Mouse (Mus musculus): ENCODE results near the gene Ptprt.

Ptprt gene

GRCm38 (mm10) chr2:161944689-161945088 lies 716.3 kb downstream of the Ptprt start:
- Histone ChIP-seq H3K27me3 (ENCODE audit: control insufficient read depth, insufficient read depth, low read length, poor library complexity, severe bottlenecking) (no peaks in the 10 kb centered on the region), H3K36me3 (ENCODE audit: control insufficient read depth, insufficient read depth, low read length, poor library complexity, severe bottlenecking) (no peaks in the 10 kb centered on the region)
- DNase-seq (ENCODE audit: low read depth, low spot score): no peak

- DNase-seq (ENCODE audit: low read depth, low spot score): no peak
- Histone ChIP-seq H3K27me3 (ENCODE audit: control insufficient read depth, insufficient read depth, low read length, poor library complexity, severe bottlenecking) (no peaks in the 10 kb centered on the region), H3K36me3 (ENCODE audit: control insufficient read depth, insufficient read depth, low read length, poor library complexity, severe bottlenecking) (no peaks in the 10 kb centered on the region)
Observed at GRCm38 (mm10) chr2:161941991-161942390, 719.0 kb downstream of the Ptprt start.

- no peak for DNase-seq (ENCODE audit: low read depth, low spot score)
- no peaks in the 10 kb centered on the region for H3K27me3 ChIP-seq (ENCODE audit: control insufficient read depth, insufficient read depth, low read length, poor library complexity, severe bottlenecking)
- H3K36me3 ChIP-seq (ENCODE audit: control insufficient read depth, insufficient read depth, low read length, poor library complexity, severe bottlenecking): no peaks in the 10 kb centered on the region
Observed at GRCm38 (mm10) chr2:161907214-161907613, 753.7 kb downstream of the Ptprt start.

- Histone ChIP-seq H3K36me3 (ENCODE audit: control insufficient read depth, insufficient read depth, low read length, poor library complexity, severe bottlenecking) (no peaks in the 10 kb centered on the region), H3K27me3 (ENCODE audit: control insufficient read depth, insufficient read depth, low read length, poor library complexity, severe bottlenecking) (no peaks in the 10 kb centered on the region)
- DNase-seq (ENCODE audit: low read depth, low spot score): no peak
Observed at GRCm38 (mm10) chr2:161902196-161902595, 758.8 kb downstream of the Ptprt start.

- Histone ChIP-seq H3K27me3 (ENCODE audit: control insufficient read depth, insufficient read depth, low read length, poor library complexity, severe bottlenecking) (no peaks in the 10 kb centered on the region), H3K36me3 (ENCODE audit: control insufficient read depth, insufficient read depth, low read length, poor library complexity, severe bottlenecking) (no peaks in the 10 kb centered on the region)
- DNase-seq (ENCODE audit: low read depth, low spot score): no peak
Observed at GRCm38 (mm10) chr2:161884446-161884845, 776.5 kb downstream of the Ptprt start.

- no peaks in the 10 kb centered on the region for H3K36me3 ChIP-seq (ENCODE audit: control insufficient read depth, insufficient read depth, low read length, poor library complexity, severe bottlenecking)
- no peak for DNase-seq (ENCODE audit: low read depth, low spot score)
- no peaks in the 10 kb centered on the region for H3K27me3 ChIP-seq (ENCODE audit: control insufficient read depth, insufficient read depth, low read length, poor library complexity, severe bottlenecking)
Observed at GRCm38 (mm10) chr2:161882580-161882979, 778.4 kb downstream of the Ptprt start.

- H3K27me3 ChIP-seq (ENCODE audit: control insufficient read depth, insufficient read depth, low read length, poor library complexity, severe bottlenecking): no peaks in the 10 kb centered on the region
- no peak for DNase-seq (ENCODE audit: low read depth, low spot score)
- no peaks in the 10 kb centered on the region for H3K36me3 ChIP-seq (ENCODE audit: control insufficient read depth, insufficient read depth, low read length, poor library complexity, severe bottlenecking)
Observed at GRCm38 (mm10) chr2:161880941-161881340, 780.0 kb downstream of the Ptprt start.

- no peaks in the 10 kb centered on the region for H3K36me3 ChIP-seq (ENCODE audit: control insufficient read depth, insufficient read depth, low read length, poor library complexity, severe bottlenecking)
- no peak for DNase-seq (ENCODE audit: low read depth, low spot score)
- H3K27me3 ChIP-seq (ENCODE audit: control insufficient read depth, insufficient read depth, low read length, poor library complexity, severe bottlenecking): no peaks in the 10 kb centered on the region
Observed at GRCm38 (mm10) chr2:161865231-161865630, 795.7 kb downstream of the Ptprt start.

GRCm38 (mm10) chr2:161858813-161859212 lies 802.1 kb downstream of the Ptprt start:
- DNase-seq (ENCODE audit: low read depth, low spot score): no peak
- Histone ChIP-seq H3K36me3 (ENCODE audit: control insufficient read depth, insufficient read depth, low read length, poor library complexity, severe bottlenecking) (no peaks in the 10 kb centered on the region), H3K27me3 (ENCODE audit: control insufficient read depth, insufficient read depth, low read length, poor library complexity, severe bottlenecking) (no peaks in the 10 kb centered on the region)

GRCm38 (mm10) chr2:161858361-161858760 lies 802.6 kb downstream of the Ptprt start:
- Histone ChIP-seq H3K36me3 (ENCODE audit: control insufficient read depth, insufficient read depth, low read length, poor library complexity, severe bottlenecking) (no peaks in the 10 kb centered on the region), H3K27me3 (ENCODE audit: control insufficient read depth, insufficient read depth, low read length, poor library complexity, severe bottlenecking) (no peaks in the 10 kb centered on the region)
- DNase-seq (ENCODE audit: low read depth, low spot score): no peak

- Histone ChIP-seq H3K36me3 (ENCODE audit: control insufficient read depth, insufficient read depth, low read length, poor library complexity, severe bottlenecking) (no peaks in the 10 kb centered on the region), H3K27me3 (ENCODE audit: control insufficient read depth, insufficient read depth, low read length, poor library complexity, severe bottlenecking) (no peaks in the 10 kb centered on the region)
- no peak for DNase-seq (ENCODE audit: low read depth, low spot score)
Observed at GRCm38 (mm10) chr2:161835001-161835400, 825.9 kb downstream of the Ptprt start.

GRCm38 (mm10) chr2:161833846-161834245 lies 827.1 kb downstream of the Ptprt start:
- no peak for DNase-seq (ENCODE audit: low read depth, low spot score)
- Histone ChIP-seq H3K36me3 (ENCODE audit: control insufficient read depth, insufficient read depth, low read length, poor library complexity, severe bottlenecking) (no peaks in the 10 kb centered on the region), H3K27me3 (ENCODE audit: control insufficient read depth, insufficient read depth, low read length, poor library complexity, severe bottlenecking) (no peaks in the 10 kb centered on the region)

GRCm38 (mm10) chr2:161813326-161813725 lies 847.6 kb downstream of the Ptprt start:
- Histone ChIP-seq H3K36me3 (ENCODE audit: control insufficient read depth, insufficient read depth, low read length, poor library complexity, severe bottlenecking) (no peaks in the 10 kb centered on the region), H3K27me3 (ENCODE audit: control insufficient read depth, insufficient read depth, low read length, poor library complexity, severe bottlenecking) (no peaks in the 10 kb centered on the region)
- no peak for DNase-seq (ENCODE audit: low read depth, low spot score)

GRCm38 (mm10) chr2:161808086-161808801 lies 852.7 kb downstream of the Ptprt start:
- Histone ChIP-seq H3K27me3 (ENCODE audit: control insufficient read depth, insufficient read depth, low read length, poor library complexity, severe bottlenecking) (no peaks in the 10 kb centered on the region), H3K36me3 (ENCODE audit: control insufficient read depth, insufficient read depth, low read length, poor library complexity, severe bottlenecking) (no peaks in the 10 kb centered on the region)
- DNase-seq (ENCODE audit: low read depth, low spot score): no peak

GRCm38 (mm10) chr2:161806287-161807007 lies 854.5 kb downstream of the Ptprt start:
- Histone ChIP-seq H3K27me3 (ENCODE audit: control insufficient read depth, insufficient read depth, low read length, poor library complexity, severe bottlenecking) (no peaks in the 10 kb centered on the region), H3K36me3 (ENCODE audit: control insufficient read depth, insufficient read depth, low read length, poor library complexity, severe bottlenecking) (no peaks in the 10 kb centered on the region)
- DNase-seq (ENCODE audit: low read depth, low spot score): no peak
